Mouse (Mus musculus): ENCODE data around the gene Lhcgr. TPM values are rescaled to one million over a fixed set of nuclear protein-coding genes. Genes with fewer than 3 reads are reported as not detected.

The Lhcgr gene
- total and polyA plus RNA-seq, 3 experiments = not detected

DNA sequence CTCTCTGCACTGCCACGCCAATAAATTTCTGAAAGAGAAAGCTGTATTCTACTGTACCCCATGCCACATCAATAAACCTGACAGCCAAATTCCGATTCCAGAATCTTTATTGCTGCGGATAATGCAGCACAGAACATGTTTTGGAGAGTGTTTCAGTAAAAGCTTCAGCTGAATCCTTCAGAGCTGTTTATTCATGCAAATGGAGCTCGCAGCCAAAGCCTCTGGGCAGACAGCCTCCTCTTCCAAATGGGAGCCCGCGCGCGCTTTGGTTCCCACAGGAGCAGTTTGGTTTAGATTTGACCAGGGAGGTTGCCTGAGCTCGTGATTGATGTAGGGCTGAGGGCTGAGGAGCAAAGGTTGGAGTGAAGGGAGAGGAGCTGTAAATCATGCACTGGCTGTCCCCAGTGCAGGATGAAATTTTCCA lies 17.7 kb downstream of the Lhcgr start:
- no peaks in the 10 kb centered on the region for H3K27me3 ChIP-seq (ENCODE audit: control insufficient read depth in 1 of 2, insufficient read depth in 2 of 2, low read length in 2 of 2)
- no peak for TF ChIP-seq MAZ (IDR thresholded peaks at IDR 0.05; ENCODE audit: low read depth, low read length)

DNA sequence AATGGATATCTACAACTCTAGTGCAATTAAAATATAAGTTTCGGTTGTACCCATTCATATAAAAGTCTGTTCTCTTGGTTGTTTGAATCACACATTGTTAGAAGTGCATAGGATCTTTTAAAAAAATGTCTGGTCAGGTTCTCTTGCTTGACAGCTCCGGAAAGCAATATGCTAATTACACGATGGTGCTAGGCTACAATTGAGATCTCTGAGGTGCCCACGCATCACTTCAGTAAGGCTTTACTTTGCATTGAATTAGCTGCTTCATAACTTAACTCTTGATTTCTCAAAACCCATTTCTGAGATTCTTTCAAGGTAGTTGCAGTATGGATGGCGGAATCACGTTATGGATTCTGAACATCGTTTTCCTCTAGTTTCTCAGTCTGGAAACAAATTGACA lies 21.7 kb downstream of the Lhcgr start:
- Histone ChIP-seq H3K9me3 (replicated peaks; ENCODE audit: insufficient read depth, low read length) (no peaks in the 10 kb centered on the region), H3K79me2 (ENCODE audit: control insufficient read depth, insufficient read depth, low read length, poor library complexity) (no peaks in the 10 kb centered on the region), H3K27ac (ENCODE audit: control insufficient read depth, low read depth, low read length) (no peak overlapping the region), H3K9ac (ENCODE audit: control insufficient read depth, low read depth, low read length, poor library complexity, severe bottlenecking) (no peak overlapping the region), H3K27me3 (ENCODE audit: control insufficient read depth in 1 of 2, insufficient read depth in 2 of 2, low read length in 2 of 2) (no peaks in the 10 kb centered on the region), H3K4me1 (ENCODE audit: control insufficient read depth in 1 of 2, insufficient read depth in 2 of 2, low read length in 2 of 2) (no peaks in the 10 kb centered on the region), H3K36me3 (ENCODE audit: control insufficient read depth in 1 of 2, insufficient read depth in 2 of 2, low read length in 2 of 2) (no peaks in the 10 kb centered on the region), H3K4me3 (ENCODE audit: control insufficient read depth in 1 of 2, insufficient read depth in 1 of 2, low read depth in 2 of 2, low read length in 2 of 2) (no peak overlapping the region)
- no peak for TF ChIP-seq CTCF (IDR thresholded peaks at IDR 0.05 in 2 of 3, conservative IDR thresholded peaks at IDR 0.05 in 1 of 3; ENCODE audit: control insufficient read depth in 1 of 3, insufficient read depth in 1 of 3, low read depth in 2 of 3, low read length in 3 of 3, poor library complexity in 1 of 3, severe bottlenecking in 1 of 3)
- TF ChIP-seq GABPA (IDR thresholded peaks at IDR 0.05; ENCODE audit: low read depth, low read length) = no peak
- TF ChIP-seq SMC3 (IDR thresholded peaks at IDR 0.05; ENCODE audit: low read depth, low read length) = no peak
- no peak for TF ChIP-seq ZNF384 (IDR thresholded peaks at IDR 0.05; ENCODE audit: low read depth, low read length)
- TF ChIP-seq ETS1 (IDR thresholded peaks at IDR 0.05; ENCODE audit: low read depth, low read length) = no peak
- no peak for TF ChIP-seq NELFE (IDR thresholded peaks at IDR 0.05; ENCODE audit: low read depth, low read length)
- no peak for TF ChIP-seq TBP (IDR thresholded peaks at IDR 0.05; ENCODE audit: low read depth, low read length)
- TF ChIP-seq GATA1 (IDR thresholded peaks at IDR 0.05; ENCODE audit: low read depth, low read length) = no peak
- TF ChIP-seq USF2 (IDR thresholded peaks at IDR 0.05; ENCODE audit: borderline replicate concordance in 1 of 2, insufficient read depth in 1 of 2, low read depth in 1 of 2, low read length in 2 of 2) = no peak
- TF ChIP-seq POLR2AphosphoS2 (IDR thresholded peaks at IDR 0.05; ENCODE audit: low read length) = no peak
- no peak for TF ChIP-seq CHD2 (IDR thresholded peaks at IDR 0.05; ENCODE audit: low read length)
- DNase-seq (ENCODE audit: low read depth, low spot score) = no peak

More for the DNA sequence above, 17.7 kb downstream of the Lhcgr start:
- Histone ChIP-seq H3K9me3 (replicated peaks; ENCODE audit: insufficient read depth, low read length) (no peaks in the 10 kb centered on the region), H3K4me3 (ENCODE audit: control insufficient read depth in 1 of 2, insufficient read depth in 1 of 2, low read depth in 2 of 2, low read length in 2 of 2) (no peak overlapping the region), H3K27ac (ENCODE audit: control insufficient read depth, low read depth, low read length) (no peak overlapping the region), H3K36me3 (ENCODE audit: control insufficient read depth in 1 of 2, insufficient read depth in 2 of 2, low read length in 2 of 2) (no peaks in the 10 kb centered on the region), H3K79me2 (ENCODE audit: control insufficient read depth, insufficient read depth, low read length, poor library complexity) (no peaks in the 10 kb centered on the region), H3K9ac (ENCODE audit: control insufficient read depth, low read depth, low read length, poor library complexity, severe bottlenecking) (no peak overlapping the region), H3K4me1 (ENCODE audit: control insufficient read depth in 1 of 2, insufficient read depth in 2 of 2, low read length in 2 of 2) (no peaks in the 10 kb centered on the region)
- DNase-seq (ENCODE audit: low read depth, low spot score) = no peak

DNA sequence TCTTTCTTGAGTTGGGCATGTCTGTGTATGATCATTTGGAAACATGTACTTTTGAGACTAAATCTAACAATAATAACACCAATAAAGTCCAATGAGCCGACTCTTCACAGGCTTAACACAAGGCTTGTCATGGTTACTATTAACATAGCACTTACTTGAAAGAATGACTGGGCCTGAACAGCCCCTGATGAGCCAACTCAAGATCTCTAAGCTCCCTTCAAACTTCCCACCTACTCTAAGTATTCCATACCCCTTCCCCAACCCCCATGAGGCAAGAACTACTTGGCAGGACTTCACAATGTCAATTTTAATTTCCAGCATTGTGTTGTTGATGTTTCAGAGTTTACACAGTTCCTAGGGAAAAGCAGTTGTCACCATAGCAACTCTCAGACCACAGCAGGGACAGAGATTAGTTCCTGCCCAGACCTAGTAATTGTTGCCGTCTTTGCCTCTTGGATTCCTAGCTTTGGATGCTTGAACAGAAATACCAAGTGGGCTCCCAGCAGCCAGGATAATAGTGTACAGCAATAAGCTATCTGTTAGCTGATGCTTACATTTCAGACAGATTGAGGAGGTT lies 22.4 kb downstream of the Lhcgr start:
- H3K9ac ChIP-seq (ENCODE audit: control insufficient read depth, low read depth, low read length, poor library complexity, severe bottlenecking) = no peak overlapping the region
- H3K27me3 ChIP-seq (ENCODE audit: control insufficient read depth in 1 of 2, insufficient read depth in 2 of 2, low read length in 2 of 2) = no peaks in the 10 kb centered on the region
- H3K27ac ChIP-seq (ENCODE audit: control insufficient read depth, low read depth, low read length) = no peak overlapping the region
- H3K4me3 ChIP-seq (ENCODE audit: control insufficient read depth in 1 of 2, insufficient read depth in 1 of 2, low read depth in 2 of 2, low read length in 2 of 2) = no peak overlapping the region
- H3K9me3 ChIP-seq (replicated peaks; ENCODE audit: insufficient read depth, low read length) = no peaks in the 10 kb centered on the region
- H3K4me1 ChIP-seq (ENCODE audit: control insufficient read depth in 1 of 2, insufficient read depth in 2 of 2, low read length in 2 of 2) = no peaks in the 10 kb centered on the region
- no peak for DNase-seq (ENCODE audit: low read depth, low spot score)
- no peaks in the 10 kb centered on the region for H3K36me3 ChIP-seq (ENCODE audit: control insufficient read depth in 1 of 2, insufficient read depth in 2 of 2, low read length in 2 of 2)
- TF ChIP-seq POLR2A (IDR thresholded peaks at IDR 0.05; ENCODE audit: control insufficient read depth in 1 of 2, insufficient read depth in 1 of 2, low read depth in 1 of 2, low read length in 2 of 2, poor library complexity in 1 of 2) (no peak), RAD21 (IDR thresholded peaks at IDR 0.05; ENCODE audit: low read depth, low read length) (no peak), TCF12 (IDR thresholded peaks at IDR 0.05; ENCODE audit: low read depth, low read length) (no peak), USF2 (IDR thresholded peaks at IDR 0.05; ENCODE audit: borderline replicate concordance in 1 of 2, insufficient read depth in 1 of 2, low read depth in 1 of 2, low read length in 2 of 2) (no peak), ZKSCAN1 (IDR thresholded peaks at IDR 0.05; ENCODE audit: low read depth, low read length) (no peak), GABPA (IDR thresholded peaks at IDR 0.05; ENCODE audit: low read depth, low read length) (no peak), MAZ (IDR thresholded peaks at IDR 0.05; ENCODE audit: low read depth, low read length) (no peak), UBTF (IDR thresholded peaks at IDR 0.05; ENCODE audit: borderline replicate concordance, insufficient read depth, low read depth, low read length) (no peak), NRF1 (IDR thresholded peaks at IDR 0.05; ENCODE audit: insufficient read depth, low read depth, low read length, poor library complexity, severe bottlenecking) (no peak), POLR2AphosphoS2 (IDR thresholded peaks at IDR 0.05; ENCODE audit: low read length) (no peak), SMC3 (IDR thresholded peaks at IDR 0.05; ENCODE audit: low read depth, low read length) (no peak), ZNF384 (IDR thresholded peaks at IDR 0.05; ENCODE audit: low read depth, low read length) (no peak), POLR2AphosphoS5 (IDR thresholded peaks at IDR 0.05; ENCODE audit: borderline replicate concordance, low read depth, low read length) (no peak), MAFK (IDR thresholded peaks at IDR 0.05; ENCODE audit: borderline replicate concordance, low read depth, low read length) (no peak), USF1 (IDR thresholded peaks at IDR 0.05; ENCODE audit: low read depth, low read length) (no peak), NELFE (IDR thresholded peaks at IDR 0.05; ENCODE audit: low read depth, low read length) (no peak), SIN3A (IDR thresholded peaks at IDR 0.05; ENCODE audit: low read length) (no peak), CHD1 (IDR thresholded peaks at IDR 0.05; ENCODE audit: low read depth, low read length) (no peak), JUND (IDR thresholded peaks at IDR 0.05; ENCODE audit: low read depth, low read length) (no peak)
- no peaks in the 10 kb centered on the region for H3K79me2 ChIP-seq (ENCODE audit: control insufficient read depth, insufficient read depth, low read length, poor library complexity)

Measured in MEL (cell line).